Mouse (Mus musculus) kidney, adult 11 months (tissue): ENCODE results near the gene Srp54b.
"Not testable (repeated sequence)": the region's sequence is repeated elsewhere in the genome, so short reads cannot be mapped to it uniquely, and the experiment has no call there.

Experiments
- DNase-seq: peaks from one replicate; pipeline ENCODE4 v3.0.0; 2022

Gene Srp54b

GRCm38 (mm10) chr12:55154559-55155448, at the start of gene Srp54b:
Gene Srp54b (plus strand): TSS chr12:55155104.
- not testable (repeated sequence) for DNase-seq

GRCm38 (mm10) chr12:55112616-55113015, 42.3 kb upstream of the Srp54b start:
- not testable (repeated sequence) for DNase-seq

- DNase-seq: not testable (repeated sequence)
Observed at GRCm38 (mm10) chr12:55124242-55124641, 30.7 kb upstream of the Srp54b start, which contains the start of gene Fam177a. Gene Fam177a (plus strand): TSS chr12:55124469.

- not testable (repeated sequence) for DNase-seq
Observed at GRCm38 (mm10) chr12:55124731-55125130, 30.2 kb upstream of the Srp54b start.

- DNase-seq: not testable (repeated sequence)
Observed at GRCm38 (mm10) chr12:55135540-55135939, 19.4 kb upstream of the Srp54b start.

GRCm38 (mm10) chr12:55137859-55138258, 17.0 kb upstream of the Srp54b start:
- DNase-seq: not testable (repeated sequence)

- DNase-seq: not testable (repeated sequence)
Observed at GRCm38 (mm10) chr12:55155449-55155783, 512 bp downstream of the Srp54b start.

GRCm38 (mm10) chr12:55167034-55167557, 12.2 kb downstream of the Srp54b start:
- DNase-seq: not testable (repeated sequence)

- DNase-seq: not testable (repeated sequence)
Observed at GRCm38 (mm10) chr12:55187686-55188085, 32.8 kb downstream of the Srp54b start.

- DNase-seq: not testable (repeated sequence)
Observed at GRCm38 (mm10) chr12:55189127-55189526, 34.2 kb downstream of the Srp54b start.

- DNase-seq: not testable (repeated sequence)
Observed at GRCm38 (mm10) chr12:55199306-55199705, 44.4 kb downstream of the Srp54b start, which contains the start of gene 1700047I17Rik2. Gene 1700047I17Rik2 (plus strand): TSS chr12:55199592.

- DNase-seq: not testable (repeated sequence)
Observed at GRCm38 (mm10) chr12:55199799-55200198, 44.9 kb downstream of the Srp54b start.

- DNase-seq: not testable (repeated sequence)
Observed at GRCm38 (mm10) chr12:55212944-55213343, 58.0 kb downstream of the Srp54b start.

GRCm38 (mm10) chr12:55229626-55230519, 75.0 kb downstream of the Srp54b start, which contains the start of gene Srp54c:
Gene Srp54c (plus strand): TSS chr12:55230168.
- not testable (repeated sequence) for DNase-seq

GRCm38 (mm10) chr12:55230520-55230861, 75.6 kb downstream of the Srp54b start:
- not testable (repeated sequence) for DNase-seq
